ENCODE assay signal across 10 mouse cellular contexts in the genomic region with DNA sequence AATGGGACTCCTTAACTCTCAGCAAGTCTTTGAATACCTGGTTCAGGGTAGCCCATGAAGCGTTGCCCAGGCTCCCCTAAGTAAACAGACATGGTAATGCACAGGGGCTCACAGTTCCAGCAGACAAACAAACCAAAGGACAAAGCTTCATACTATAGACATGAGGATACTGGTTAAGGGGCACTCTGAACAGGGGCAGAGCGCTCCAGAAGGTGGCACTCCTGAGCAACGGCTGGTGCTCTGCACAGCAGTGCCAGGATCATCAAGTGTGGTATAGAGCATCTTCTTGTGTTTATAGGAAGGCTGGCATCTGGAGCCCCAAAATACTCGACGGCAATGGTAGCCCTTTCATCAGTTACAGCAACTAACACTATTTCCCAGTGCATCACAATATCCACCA. TPM values are rescaled to one million over a fixed set of nuclear protein-coding genes. Genes with fewer than 3 reads are reported as not detected.
DNase-seq lines count a peak whose midpoint lies in the region; TF ChIP-seq lines count a peak whose summit lies in the region.
"Had no signal": no experiment of that assay in that cellular context is flagged by ENCODE, and none has a peak within 500 bp of the region (broad histone marks: within the 10 kb centered on the region; RNA-seq: fewer than 3 reads in every experiment).

No protein-coding gene starts in this region.

- no peak overlapping the region for H3K4me3 ChIP-seq in CH12.LX (replicated peaks in 1 of 3; ENCODE audit: low read depth in 2 of 3, low read length in 2 of 3, poor library complexity in 1 of 3)
- H3K4me3 ChIP-seq in cortical plate, adult 2 months (ENCODE audit: insufficient read depth, low read length): no peak overlapping the region
- H3K4me3 ChIP-seq: erythroblast, embryonic 14.5 days; neural tube, embryonic 13.5 days had no signal

- no peak overlapping the region for H3K27ac ChIP-seq in CH12.LX (ENCODE audit: insufficient read depth, low read depth)
- H3K27ac ChIP-seq in cortical plate, adult 2 months (ENCODE audit: insufficient read depth, low read length): no peak overlapping the region
- H3K27ac ChIP-seq: neural tube, embryonic 13.5 days had no signal

- intact Hi-C loops in left cerebral cortex, postnatal 25 days (cut with DNase I): loop anchor here (1.0 to 5.0 kb wide), 2 partner anchors 89 to 139 kb away; no protein-coding TSS in a partner anchor

- H3K4me1 ChIP-seq in CH12.LX (ENCODE audit: control insufficient read depth in 1 of 2, insufficient read depth in 2 of 2): no peaks in the 10 kb centered on the region
- peaks cover 2% of the 10 kb centered on the region for H3K4me1 ChIP-seq in cortical plate, adult 2 months (ENCODE audit: control insufficient read depth, insufficient read depth, low read length)
- H3K4me1 ChIP-seq: neural tube, embryonic 13.5 days had no signal

- peak; percentile 69 for DNase-seq in layer of hippocampus, adult 11-12 months (ENCODE audit: low spot score)
- no peak for DNase-seq in layer of hippocampus, adult 9-10 months (ENCODE audit: low spot score)
- no peak for DNase-seq in CH12.LX (ENCODE audit: extremely low read depth)
- peak; percentile 50 for DNase-seq in adipocyte (ENCODE audit: low spot score)
- DNase-seq in left cerebral cortex, postnatal 25 days (ENCODE audit: low spot score in 2 of 2): peak; percentile 52 to 54
- DNase-seq in retina, postnatal 1 day: peak; percentile 39
- DNase-seq in heart, adult 11 months: no peak

- in situ Hi-C loops in CH12.LX (cut with MboI; ENCODE audit: low pct_ligation_motif_present, low pct_unique_long_range_greater_than_20kb, low sequenced_read_pairs): loop anchor here (5.0 kb wide), 1 partner anchor 139 kb away; no protein-coding TSS in a partner anchor

- H3K79me2 ChIP-seq in CH12.LX (replicated peaks; ENCODE audit: control insufficient read depth, extremely low read depth, insufficient read depth, poor library complexity, severe bottlenecking): no peaks in the 10 kb centered on the region

- no peak for TF ChIP-seq EP300 in CH12.LX (IDR thresholded peaks at IDR 0.05; ENCODE audit: low read length)

- dilution Hi-C loops in CH12.LX (cut with MboI; ENCODE audit: extremely low pct_ligation_motif_present, extremely low pct_unique_long_range_greater_than_20kb, low sequenced_read_pairs): no loop called here

- H3K9ac ChIP-seq in CH12.LX (ENCODE audit: insufficient read depth, low read depth): no peak overlapping the region
- H3K9ac ChIP-seq: neural tube, embryonic 13.5 days had no signal

- no peak overlapping the region for H3K4me2 ChIP-seq in CH12.LX (ENCODE audit: insufficient read depth, low read depth, poor library complexity, severe bottlenecking)
- H3K4me2 ChIP-seq: neural tube, embryonic 13.5 days had no signal

- H3K9me3 ChIP-seq in CH12.LX (replicated peaks; ENCODE audit: low read length): no peaks in the 10 kb centered on the region
- H3K9me3 ChIP-seq: neural tube, embryonic 13.5 days had no signal

- TF ChIP-seq RAD21 in CH12.LX (IDR thresholded peaks at IDR 0.05; ENCODE audit: low read depth, low read length): peak; percentile 79

- TF ChIP-seq POLR2A in CH12.LX (IDR thresholded peaks at IDR 0.05; ENCODE audit: low read depth, low read length): no peak
- no peak for TF ChIP-seq POLR2A in cortical plate, adult 2 months (IDR thresholded peaks at IDR 0.05; ENCODE audit: extremely low read depth, insufficient read depth, low read length)

- no peaks in the 10 kb centered on the region for H3K27me3 ChIP-seq in CH12.LX (replicated peaks)
- H3K27me3 ChIP-seq: neural tube, embryonic 13.5 days had no signal

- peaks cover 62 to 95% of the 10 kb centered on the region in 2 experiments for H3K36me3 ChIP-seq in CH12.LX (replicated peaks in 1 of 2; ENCODE audit: control insufficient read depth in 1 of 2, insufficient read depth in 1 of 2, low read length in 1 of 2)

- peak; percentile 37 to 90; a peak in 3 of 4 replicates for TF ChIP-seq CTCF in CH12.LX (conservative IDR thresholded peaks at IDR 0.05 in 1 of 2, IDR thresholded peaks at IDR 0.05 in 1 of 2; ENCODE audit: low read depth in 2 of 2, low read length in 2 of 2)
- peak; percentile 77 for TF ChIP-seq CTCF in cortical plate, adult 2 months (IDR thresholded peaks at IDR 0.05; ENCODE audit: extremely low read depth, insufficient read depth, low read length)

TF ChIP-seq in CH12.LX, 34 proteins besides CTCF, POLR2A, EP300 and RAD21:
- no peak for TF ChIP-seq TBP (conservative IDR thresholded peaks at IDR 0.05; ENCODE audit: low read depth, low read length)
- no peak for TF ChIP-seq NRF1 (IDR thresholded peaks at IDR 0.05; ENCODE audit: low read depth, low read length)
- TF ChIP-seq GABPA (IDR thresholded peaks at IDR 0.05; ENCODE audit: insufficient replicate concordance, low read depth, low read length): no peak
- TF ChIP-seq MAZ (IDR thresholded peaks at IDR 0.05; ENCODE audit: low read depth, low read length): no peak
- TF ChIP-seq SMC3 (IDR thresholded peaks at IDR 0.05; ENCODE audit: low read depth, low read length): peak; percentile 92
- TF ChIP-seq ZC3H11A (IDR thresholded peaks at IDR 0.05; ENCODE audit: low read depth, low read length): peak; percentile 44; the same call in 1 of the 2 replicates

RNA-seq across cellular contexts. Expression of a gene that starts 10.0 kb away (rescaled TPM):
- total RNA-seq in CH12.LX (2012; rRNA removed): 8.5 and 10.1 TPM in 2 replicates
- total RNA-seq in CH12.LX (2014; rRNA removed): 4.4 and 5.7 TPM in 2 replicates
- polyA plus RNA-seq in CH12.LX (2012; ENCODE audit: insufficient read length, low read depth): 24.4 and 29.1 TPM in 2 replicates
- 67.0 and 68.4 TPM in 2 replicates for polyA plus RNA-seq in cortical plate, adult 2 months (2012; rRNA removed)
- total RNA-seq in left cerebral cortex, postnatal 25 days (2021): 10 to 100 TPM; 74.1 to 78.7 TPM

Comparison
In these comparisons a context has a peak if more than half of its experiments do, and no peak if none do; other contexts are left out.
1. DNase-seq: peak in layer of hippocampus, adult 11-12 months (single experiment), adipocyte (single experiment), left cerebral cortex, postnatal 25 days (2 of 2) and retina, postnatal 1 day (single experiment); none in layer of hippocampus, adult 9-10 months (single experiment), CH12.LX (single experiment) and heart, adult 11 months (single experiment).
2. RNA of a gene that starts 10.0 kb away (total RNA-seq): 74.1 to 78.7 TPM in left cerebral cortex, postnatal 25 days; 4.4 to 10.1 TPM in CH12.LX; every median in the first group is over 4 times any median in the second.